9 mouse cellular contexts compared by ENCODE assay signal in genomic region chr13:112734906-112735713, GRCm38 (mm10).
DNase-seq lines count a peak whose midpoint lies in the region; ATAC-seq and TF ChIP-seq lines count a peak whose summit lies in the region.
"Had no signal": no experiment of that assay in that cellular context is flagged by ENCODE, and none has a peak within 500 bp of the region (broad histone marks: within the 10 kb centered on the region; RNA-seq: fewer than 3 reads in every experiment).

No protein-coding gene starts in this region.

- H3K27me3 ChIP-seq in intestine, embryonic 15.5 days (replicated peaks), result no peaks in the 10 kb centered on the region
- no peaks in the 10 kb centered on the region for H3K27me3 ChIP-seq in lung, postnatal 0 days (replicated peaks; ENCODE audit: insufficient read depth, low read length)
- H3K27me3 ChIP-seq: CH12.LX had no signal

- ATAC-seq in intestine, embryonic 15.5 days, result peak; percentile 47; the same call in 1 of the 2 replicates
- peak; percentile 98 for ATAC-seq in lung, postnatal 0 days

- no peak overlapping the region for H3K4me3 ChIP-seq in intestine, embryonic 15.5 days (replicated peaks)
- H3K4me3 ChIP-seq in lung, postnatal 0 days (ENCODE audit: low read depth, low read length), result no peak overlapping the region

- peak; percentile 96 for DNase-seq in heart, adult 11 months
- no peak for DNase-seq in heart, adult 8-10 months (ENCODE audit: low spot score)
- DNase-seq in WW6 (ENCODE audit: low read depth, low spot score) (peak; percentile 65), MN1 (ENCODE audit: low spot score) (no peak)
- DNase-seq in lung, postnatal 0 days (ENCODE audit: low spot score), result peak; percentile 93
- no peak for DNase-seq in layer of hippocampus, postnatal 14 days (ENCODE audit: low spot score in 2 of 2)
- no peak for DNase-seq in cerebellum, adult 11-12 months

- WGBS in intestine, embryonic 15.5 days, result 55% methylated on average over 14 of the region's 14 CpGs
- 32% methylated on average over 14 of the region's 14 CpGs for WGBS in lung, postnatal 0 days

- no peaks in the 10 kb centered on the region for H3K36me3 ChIP-seq in intestine, embryonic 15.5 days
- H3K36me3 ChIP-seq in lung, postnatal 0 days (ENCODE audit: insufficient read depth, low read length), result no peaks in the 10 kb centered on the region

- no peaks in the 10 kb centered on the region for H3K9me3 ChIP-seq in intestine, embryonic 15.5 days
- H3K9me3 ChIP-seq in lung, postnatal 0 days (ENCODE audit: low read length), result no peaks in the 10 kb centered on the region

- H3K27ac ChIP-seq in intestine, embryonic 15.5 days, result peak overlapping the region; percentile 40; the same call in 1 of the 2 replicates
- H3K27ac ChIP-seq in lung, postnatal 0 days (ENCODE audit: low read length), result peak overlapping the region; percentile 60

- H3K4me2 ChIP-seq in intestine, embryonic 15.5 days (replicated peaks), result peak overlapping the region; percentile 3; the same call in 1 of the 2 replicates
- peak overlapping the region; percentile 8; the same call in 1 of the 2 replicates for H3K4me2 ChIP-seq in lung, postnatal 0 days (replicated peaks; ENCODE audit: low read depth, low read length)

- no peak; the same call in 1 of the 2 replicates for TF ChIP-seq EP300 in lung, postnatal 0 days (IDR thresholded peaks at IDR 0.05)

- no peak overlapping the region for H3K9ac ChIP-seq in intestine, embryonic 15.5 days
- no peak overlapping the region for H3K9ac ChIP-seq in lung, postnatal 0 days (replicated peaks; ENCODE audit: low read depth)

- peaks cover 5% of the 10 kb centered on the region; the same call in 1 of the 2 replicates for H3K4me1 ChIP-seq in intestine, embryonic 15.5 days (replicated peaks)
- peaks cover 7% of the 10 kb centered on the region; the same call in 1 of the 2 replicates for H3K4me1 ChIP-seq in lung, postnatal 0 days (ENCODE audit: insufficient read depth, low read depth, low read length)

- TF ChIP-seq CTCF in lung, postnatal 0 days (IDR thresholded peaks at IDR 0.05), result 0 out of 2 replicates have a peak, but pooled peaks have one; percentile 1

Comparison
In these comparisons a context has a peak if more than half of its experiments do, and no peak if none do; other contexts are left out.
1. DNase-seq: peak in heart, adult 11 months (single experiment), WW6 (single experiment) and lung, postnatal 0 days (single experiment); none in heart, adult 8-10 months (single experiment), layer of hippocampus, postnatal 14 days (0 of 2), MN1 (single experiment) and cerebellum, adult 11-12 months (single experiment).